Mouse (Mus musculus) thymus, adult 18-20 months (tissue): ENCODE results near the gene Cdc6.
"Not testable (repeated sequence)": the region's sequence is repeated elsewhere in the genome, so short reads cannot be mapped to it uniquely, and the experiment has no call there.

Experiments
- DNase-seq, 2 experiments: peaks; one replicate each; pipeline ENCODE4 v3.0.0; 2022; ENCODE audit warnings: mixed read lengths in 2 of 2

Gene Cdc6

DNA sequence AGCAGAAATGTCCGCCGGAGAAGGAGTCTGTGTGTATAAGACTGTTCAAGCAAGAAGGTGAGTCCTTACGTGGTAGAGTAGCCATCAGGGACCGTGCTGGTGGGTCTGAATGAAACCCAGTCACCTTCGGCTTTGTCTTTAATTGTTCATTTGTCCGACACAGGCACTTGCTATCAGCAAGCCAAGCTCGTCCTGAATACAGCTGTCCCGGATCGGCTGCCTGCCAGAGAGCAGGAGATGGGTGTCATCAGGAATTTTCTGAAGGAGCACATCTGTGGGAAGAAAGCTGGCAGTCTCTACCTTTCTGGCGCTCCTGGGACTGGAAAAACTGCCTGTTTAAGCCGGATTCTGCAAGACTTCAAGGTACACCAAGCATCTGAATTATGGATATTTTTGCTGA, 2.8 kb downstream of the Cdc6 start:
- DNase-seq, result no peak

DNA sequence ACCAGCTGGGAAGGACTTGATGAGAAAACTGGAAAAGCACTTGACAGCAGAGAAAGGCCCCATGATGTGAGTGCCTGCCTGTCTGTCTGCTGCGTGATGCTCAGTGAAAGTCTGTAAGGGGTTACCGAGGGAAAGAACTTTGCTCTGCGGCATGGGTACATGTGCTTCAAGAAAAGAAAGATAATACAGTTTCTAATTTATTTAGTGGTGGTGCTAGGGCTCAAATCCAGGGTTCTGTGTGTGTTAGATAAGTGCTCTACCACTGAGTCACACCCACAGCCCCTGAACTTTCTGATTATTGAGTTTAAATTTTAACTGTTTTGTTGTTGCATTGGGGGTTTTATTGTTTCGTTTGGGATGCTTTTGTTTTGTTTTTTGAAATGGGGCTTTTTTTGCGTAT, 3.9 kb downstream of the Cdc6 start:
- DNase-seq, result no peak

DNA sequence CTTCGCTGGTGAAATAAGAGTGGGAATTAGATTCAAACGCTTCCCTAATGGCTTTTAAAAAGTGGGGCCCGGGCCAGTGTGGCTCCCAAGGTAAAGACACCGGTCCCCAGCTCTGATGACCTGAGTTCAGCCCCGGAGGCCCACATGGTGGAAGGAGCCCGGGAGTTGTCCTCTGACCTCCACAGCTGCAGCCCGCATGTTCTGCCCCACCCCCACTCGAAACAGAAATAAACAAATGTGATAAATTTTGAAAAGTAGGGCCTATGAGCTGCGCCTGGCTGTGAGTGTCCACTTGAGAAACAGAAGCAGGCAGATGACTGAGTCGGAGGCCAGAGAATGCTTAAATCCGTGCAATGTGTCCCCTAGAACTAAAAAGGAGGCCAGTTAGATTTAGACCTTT, 6.6 kb downstream of the Cdc6 start:
- no peak for DNase-seq

DNA sequence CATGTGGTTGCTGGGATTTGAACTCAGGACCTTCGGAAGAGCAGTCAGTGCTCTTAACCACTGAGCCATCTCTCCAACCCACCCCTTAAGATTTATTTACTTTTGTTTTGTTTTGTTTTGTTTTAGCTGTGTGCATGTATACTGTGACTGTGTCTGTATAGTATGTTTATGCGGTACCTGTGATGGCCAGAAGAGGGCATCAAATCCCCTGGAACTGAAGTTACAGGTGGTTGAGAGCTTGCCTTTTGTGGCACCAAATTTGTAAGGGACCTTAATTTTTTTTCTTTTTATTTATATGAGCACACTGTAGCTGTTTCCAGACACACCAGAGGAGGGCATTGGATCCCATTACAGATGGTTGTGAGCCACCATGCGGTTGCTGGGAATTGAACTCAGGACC, 8.8 kb downstream of the Cdc6 start:
- DNase-seq, result not testable (repeated sequence)

DNA sequence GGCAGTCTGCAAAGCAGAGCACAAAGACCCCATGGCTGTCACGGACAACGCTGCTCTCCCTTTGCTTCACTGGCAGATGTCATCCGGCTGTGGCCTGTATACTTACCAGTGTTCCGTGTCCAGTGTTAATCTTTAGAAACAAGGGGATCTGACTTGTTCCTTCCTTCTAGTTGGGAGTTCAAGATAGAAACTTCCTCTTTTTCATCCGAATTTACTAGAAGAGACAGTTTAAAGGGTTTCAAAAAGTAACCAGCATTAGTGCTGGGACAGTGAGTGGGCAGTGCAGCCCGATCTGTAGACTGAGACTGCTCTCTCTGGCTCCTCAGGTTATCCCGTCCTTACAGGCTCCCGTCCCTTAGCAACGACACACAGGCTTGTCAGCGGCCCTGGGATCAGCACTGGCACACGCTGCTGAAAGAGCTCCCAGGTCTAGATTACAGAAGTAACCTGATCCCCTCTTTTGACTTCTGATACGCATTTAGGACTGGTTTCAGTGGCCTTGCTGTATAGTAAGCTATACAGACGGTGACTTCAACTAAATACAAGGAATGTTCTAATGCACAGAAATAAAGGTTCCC, 9.9 kb downstream of the Cdc6 start:
- no peak for DNase-seq

DNA sequence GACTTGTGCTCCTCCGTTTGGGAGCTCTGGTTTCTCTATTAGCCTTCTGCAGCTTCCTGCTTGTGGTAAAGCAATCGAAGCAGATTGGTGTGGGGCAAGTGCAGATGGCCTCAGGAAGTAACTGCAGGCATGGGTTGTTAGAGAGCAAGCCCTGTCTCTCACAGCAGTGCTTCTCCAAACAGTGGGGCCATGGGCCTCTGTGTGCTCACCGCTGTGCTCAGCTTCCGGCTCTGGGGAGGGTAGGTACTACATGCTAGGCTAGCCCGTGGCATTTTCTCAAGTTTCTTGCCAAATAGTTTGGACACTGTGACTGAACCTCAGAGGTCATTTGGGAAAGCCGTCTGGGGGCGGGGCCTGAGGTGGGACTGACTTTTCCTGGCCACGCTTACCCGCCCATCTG, 10.6 kb downstream of the Cdc6 start:
- no peak for DNase-seq

DNA sequence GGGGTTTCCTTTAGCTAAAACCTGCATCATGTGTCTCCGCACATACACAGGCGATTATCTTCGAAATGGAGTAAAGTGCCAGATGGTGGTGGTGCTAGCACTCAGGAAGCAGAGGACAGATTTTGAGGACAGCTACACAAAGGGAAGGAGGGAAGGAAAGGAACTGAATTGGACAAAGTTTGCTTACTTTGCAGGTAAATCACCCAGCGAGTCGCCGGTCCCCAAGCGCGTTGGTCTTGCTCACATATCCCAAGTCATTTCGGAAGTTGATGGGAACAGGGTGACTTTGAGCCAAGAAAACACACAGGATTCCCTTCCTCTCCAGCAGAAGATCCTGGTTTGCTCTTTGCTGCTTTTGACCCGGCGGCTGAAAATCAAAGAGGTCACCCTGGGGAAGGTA, 11.4 kb downstream of the Cdc6 start:
- no peak for DNase-seq

DNA sequence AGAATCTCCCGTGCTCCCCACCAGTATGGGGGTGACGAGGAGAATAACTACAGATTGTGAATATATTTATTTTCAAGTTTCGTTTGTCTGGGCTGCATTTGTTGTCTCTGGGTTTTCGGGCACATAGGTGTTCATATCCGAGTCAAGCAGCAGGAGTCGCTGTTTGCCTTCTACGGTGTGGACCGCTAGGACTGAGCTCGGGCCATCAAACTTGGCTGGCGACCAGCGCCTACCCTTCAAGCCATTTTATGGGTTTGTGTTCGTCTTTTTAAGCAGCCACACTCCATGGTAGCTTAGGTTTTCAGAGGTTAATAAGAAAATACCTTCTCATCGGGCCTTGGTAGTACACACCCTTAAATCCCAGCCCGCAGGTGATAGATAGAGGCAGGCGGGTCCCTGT, 14.2 kb downstream of the Cdc6 start:
- DNase-seq, result not testable (repeated sequence)

DNA sequence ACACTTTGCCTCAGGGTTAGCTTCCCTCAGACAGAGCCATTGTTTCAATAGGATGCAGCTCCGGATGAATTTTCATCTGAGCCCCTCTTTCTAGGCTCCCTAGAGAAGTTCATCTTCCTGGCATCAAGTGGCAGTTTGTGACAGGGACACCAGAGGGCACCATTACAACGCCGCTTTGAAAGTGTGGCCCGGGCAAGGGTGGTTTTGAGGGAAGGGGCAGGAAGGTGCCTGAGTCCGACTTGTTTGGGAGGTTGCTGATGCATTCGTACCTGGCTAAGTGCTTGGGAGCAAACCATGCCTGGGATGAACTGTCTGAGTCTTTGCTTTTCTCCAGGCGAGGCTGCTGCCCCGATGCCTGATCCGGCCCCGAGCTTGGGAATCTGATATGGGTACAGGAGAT, 14.7 kb downstream of the Cdc6 start:
- DNase-seq, result not testable (repeated sequence)

DNA sequence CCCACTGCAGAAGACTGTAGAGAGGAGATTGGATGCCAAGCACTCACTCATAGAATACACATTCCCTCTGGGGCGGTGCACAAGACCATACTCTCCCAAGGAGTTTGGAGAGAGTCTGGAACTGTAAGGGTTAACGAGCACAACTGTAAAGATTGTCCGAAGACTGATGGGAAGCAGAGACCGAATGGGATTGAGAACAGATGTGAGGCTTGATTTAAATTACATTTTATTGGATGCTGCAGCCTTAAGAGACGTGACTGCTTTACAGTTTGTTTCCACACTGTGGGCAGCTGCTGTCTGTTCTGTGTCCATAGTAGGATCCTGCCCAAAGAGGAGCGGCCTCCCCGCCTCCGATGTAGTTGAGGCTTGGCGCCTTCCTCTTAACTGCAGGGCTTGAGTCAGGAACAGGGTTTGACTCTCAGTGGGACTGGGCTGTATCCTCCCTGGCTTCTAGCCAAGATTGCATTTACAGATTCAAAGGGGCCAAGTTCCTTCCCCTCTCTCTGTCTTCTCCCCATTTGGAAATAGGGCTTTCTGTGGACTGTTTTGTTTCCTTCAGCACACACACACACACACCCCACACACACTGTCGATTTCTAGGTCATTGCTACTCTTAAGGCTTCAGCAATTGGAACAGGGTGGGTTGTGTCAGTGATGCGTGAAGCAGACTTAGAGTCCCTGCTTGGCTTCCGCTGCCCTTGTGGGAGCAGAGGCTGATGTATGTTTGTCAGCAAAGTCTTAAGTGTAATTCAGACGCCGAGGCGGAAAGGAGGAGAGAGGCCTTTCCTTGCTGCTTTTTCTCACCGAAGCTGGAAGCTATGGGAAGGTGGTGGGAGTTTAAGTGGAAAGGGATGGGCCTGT, 15.5 kb downstream of the Cdc6 start:
- not testable (repeated sequence) for DNase-seq

DNA sequence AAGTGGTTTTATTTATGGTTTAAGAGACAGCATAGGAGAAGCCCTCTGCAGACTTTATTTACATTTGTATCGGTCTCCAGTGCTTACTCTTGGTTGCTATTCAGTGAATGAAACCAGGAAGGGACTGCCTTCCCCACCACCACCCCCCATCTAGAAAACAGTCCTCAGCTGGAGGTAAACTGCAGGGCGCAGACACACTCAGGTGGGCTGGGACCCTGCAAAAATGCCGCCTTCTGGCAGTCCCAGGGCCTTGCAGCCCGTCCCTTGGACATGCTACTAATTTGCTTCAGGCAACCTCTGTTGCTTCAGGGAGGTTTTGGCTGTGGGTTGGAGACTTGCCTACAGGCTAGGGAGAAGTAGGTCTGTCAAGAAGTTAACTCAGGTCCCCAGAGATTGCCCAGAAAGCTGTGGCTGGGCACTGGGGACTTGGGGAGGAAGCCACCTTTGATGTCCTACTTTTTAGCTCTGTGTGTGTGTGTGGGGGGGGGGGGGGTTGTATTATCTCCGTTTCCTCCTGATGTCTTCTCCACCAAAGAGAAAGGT, 17.1 kb downstream of the Cdc6 start:
- no peak for DNase-seq

DNA sequence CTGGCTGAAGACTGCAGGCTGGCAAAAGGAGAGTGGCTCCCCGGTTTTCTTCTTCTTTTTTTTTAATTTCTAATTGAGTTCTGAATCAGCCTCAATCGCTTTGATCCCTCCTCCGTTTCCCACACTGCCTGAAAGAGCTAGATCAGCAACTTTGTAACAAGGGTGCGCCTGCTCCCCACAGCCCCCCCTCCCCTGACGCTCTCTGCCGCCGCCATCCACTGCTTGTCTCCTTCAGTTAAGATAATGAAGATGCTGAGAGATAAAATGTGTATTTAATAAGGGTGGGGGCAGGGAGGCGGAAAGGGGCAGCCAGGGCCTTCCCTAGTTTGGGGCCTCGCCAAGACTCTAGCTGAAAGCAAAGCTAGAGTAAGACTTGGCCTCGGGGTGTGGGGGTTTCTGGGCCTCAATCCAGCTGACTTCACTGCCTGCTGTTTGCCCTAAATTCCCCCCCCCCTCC, 17.7 kb downstream of the Cdc6 start:
- DNase-seq, result no peak

DNA sequence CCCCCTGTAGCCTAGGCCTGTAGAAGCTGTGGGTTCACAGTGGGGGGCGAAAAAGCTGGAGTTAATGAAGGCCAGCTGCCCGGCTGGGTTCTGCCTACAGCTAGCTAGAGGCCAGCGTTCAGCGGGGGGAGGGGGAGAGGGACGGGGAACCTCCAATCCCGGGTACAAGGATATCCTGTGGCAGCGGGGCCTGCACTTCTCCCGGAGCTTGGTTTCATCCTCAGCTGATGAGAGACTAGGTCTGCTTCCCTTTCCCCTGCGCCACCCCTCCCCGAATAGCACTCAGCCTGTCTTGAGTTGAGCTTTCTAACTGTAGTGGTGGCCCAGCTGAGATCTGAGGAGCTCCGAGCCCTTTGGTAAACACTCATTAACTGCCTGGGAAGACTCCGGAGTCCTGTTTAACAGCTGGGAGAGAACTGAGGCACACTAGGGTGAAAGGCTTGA, 18.3 kb downstream of the Cdc6 start:
- DNase-seq, result no peak

DNA sequence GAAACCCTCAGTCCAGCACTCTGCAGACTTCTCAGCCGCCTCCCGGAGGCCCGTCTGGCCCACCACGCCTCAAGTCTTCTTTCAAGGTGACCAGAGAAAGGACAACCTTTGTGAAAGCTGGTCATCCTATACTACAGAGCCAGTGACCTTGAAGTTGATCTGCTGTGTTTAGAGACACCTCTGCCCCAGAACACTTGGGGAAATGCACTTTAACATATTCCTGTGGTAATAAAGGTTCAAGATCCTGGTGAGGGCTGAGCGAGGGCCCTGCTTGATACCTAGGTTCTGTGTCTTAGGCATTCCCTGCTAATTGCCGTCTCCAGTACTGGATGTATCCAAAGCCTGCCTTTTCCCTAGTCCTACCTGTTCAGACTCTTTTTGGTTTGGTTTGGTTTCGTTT, 19.0 kb downstream of the Cdc6 start:
- DNase-seq, result no peak

DNA sequence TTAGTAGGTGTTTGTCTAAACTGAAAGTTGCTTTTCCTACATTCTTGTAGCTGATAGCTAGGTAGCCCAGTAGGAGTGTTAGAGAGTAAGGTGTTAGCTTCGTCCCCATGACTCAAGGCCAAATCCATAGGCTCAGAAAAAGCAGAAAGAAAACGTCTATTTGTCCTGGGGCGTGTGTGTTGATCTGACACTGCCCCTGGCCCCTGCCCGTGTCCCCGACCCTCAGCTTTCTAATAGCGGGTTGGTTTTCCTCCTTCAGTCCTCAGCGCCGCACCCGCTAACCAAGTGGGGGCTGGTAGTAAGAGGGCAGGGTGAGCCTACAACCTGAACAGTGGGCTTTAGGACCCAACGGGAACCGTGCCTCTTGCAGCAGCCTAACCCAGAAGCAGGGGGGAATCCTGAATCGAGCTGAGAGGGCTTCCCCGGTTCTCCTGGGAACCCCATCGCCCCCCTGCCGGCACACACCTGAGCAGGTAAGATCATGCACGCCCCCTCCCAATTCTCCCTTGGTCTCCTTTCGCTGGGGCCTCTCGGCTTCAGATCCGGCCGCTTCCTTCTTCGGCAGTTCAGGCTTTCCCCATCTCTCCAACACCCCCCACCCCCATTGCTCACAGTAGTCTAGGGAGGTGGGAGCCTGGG, 20.0 kb downstream of the Cdc6 start, which contains the start of gene Rara:
Gene Rara, plus strand, starts transcription at position 381 of the 639 bp plus-strand sequence.
- no peak for DNase-seq

DNA sequence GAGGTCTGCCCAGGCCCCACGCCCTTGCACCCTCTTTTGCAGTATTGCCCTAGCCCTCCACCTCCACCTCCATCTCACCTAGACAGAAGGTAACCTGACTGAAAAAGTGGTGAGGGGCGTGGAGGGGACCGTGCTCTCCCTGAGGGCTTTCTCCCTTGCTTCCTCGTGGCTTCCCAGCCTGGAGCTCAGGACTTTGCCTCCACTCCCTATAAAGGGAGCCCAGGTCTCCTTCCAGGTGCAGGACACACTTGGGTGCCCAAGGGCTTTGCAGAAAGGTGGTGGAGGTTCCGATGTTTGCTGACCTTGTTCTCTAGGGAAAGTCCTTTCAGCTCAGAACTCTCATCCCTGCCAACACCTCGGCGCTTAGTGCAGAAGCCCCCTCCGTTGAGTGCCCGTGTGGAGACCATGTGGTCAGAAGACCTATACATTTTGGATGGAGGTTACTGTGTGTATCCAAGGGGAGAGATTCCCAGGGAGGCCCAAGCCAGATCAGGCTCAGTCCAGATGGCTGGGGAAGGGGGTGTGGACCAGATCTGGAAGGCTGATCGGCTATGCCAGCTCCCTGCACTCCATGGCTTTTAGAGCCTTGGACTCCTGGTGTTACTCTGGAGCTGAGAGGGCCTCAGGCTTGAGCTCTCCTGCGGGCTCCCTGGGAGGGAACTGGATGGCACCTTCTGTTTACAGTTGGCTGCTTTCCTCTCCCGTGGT, 20.7 kb downstream of the Cdc6 start:
- no peak for DNase-seq

DNA sequence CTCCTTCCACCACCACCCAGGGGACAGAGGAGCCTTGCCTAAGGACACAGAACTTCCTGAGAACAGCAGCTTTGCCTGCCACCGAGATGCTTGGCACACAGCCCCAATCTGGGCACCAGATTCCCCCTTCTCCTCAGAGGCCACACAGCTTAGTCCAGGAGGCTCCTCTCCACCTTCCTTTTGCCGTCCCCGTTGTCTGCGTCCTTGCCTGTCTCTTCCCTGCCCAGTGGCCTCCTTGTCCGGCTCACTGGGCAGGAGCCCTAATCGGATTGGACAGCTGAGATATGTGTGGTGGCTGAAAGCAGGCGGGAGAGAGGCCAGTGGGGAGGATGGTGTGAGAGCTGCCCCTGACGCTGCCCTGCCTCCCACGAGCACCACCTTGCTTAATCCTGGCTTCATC, 21.9 kb downstream of the Cdc6 start:
- DNase-seq, result no peak

DNA sequence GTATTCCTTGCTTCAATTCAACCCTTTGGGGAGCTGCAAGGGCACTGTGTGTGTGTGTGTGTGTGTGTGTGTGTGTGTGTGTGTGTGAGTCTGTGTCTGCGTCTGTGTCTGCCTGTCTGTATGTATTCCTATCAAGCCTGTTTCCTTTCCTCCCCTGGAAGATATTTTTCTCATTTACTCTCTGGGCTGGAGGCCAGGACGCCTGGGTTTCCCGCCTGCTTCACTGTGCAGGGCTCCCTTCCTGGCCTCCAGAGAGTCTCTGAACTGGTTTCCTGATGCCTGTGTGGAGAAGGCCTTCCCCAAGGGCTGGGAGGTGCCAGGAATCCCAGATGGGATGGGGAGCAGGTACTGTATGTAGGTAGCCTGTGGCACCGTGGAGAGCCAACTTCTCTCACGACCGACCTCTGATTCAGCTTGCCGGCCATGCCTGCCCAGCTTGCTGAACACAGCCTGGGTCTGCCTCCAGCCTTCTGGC, 22.6 kb downstream of the Cdc6 start:
- DNase-seq, result no peak

DNA sequence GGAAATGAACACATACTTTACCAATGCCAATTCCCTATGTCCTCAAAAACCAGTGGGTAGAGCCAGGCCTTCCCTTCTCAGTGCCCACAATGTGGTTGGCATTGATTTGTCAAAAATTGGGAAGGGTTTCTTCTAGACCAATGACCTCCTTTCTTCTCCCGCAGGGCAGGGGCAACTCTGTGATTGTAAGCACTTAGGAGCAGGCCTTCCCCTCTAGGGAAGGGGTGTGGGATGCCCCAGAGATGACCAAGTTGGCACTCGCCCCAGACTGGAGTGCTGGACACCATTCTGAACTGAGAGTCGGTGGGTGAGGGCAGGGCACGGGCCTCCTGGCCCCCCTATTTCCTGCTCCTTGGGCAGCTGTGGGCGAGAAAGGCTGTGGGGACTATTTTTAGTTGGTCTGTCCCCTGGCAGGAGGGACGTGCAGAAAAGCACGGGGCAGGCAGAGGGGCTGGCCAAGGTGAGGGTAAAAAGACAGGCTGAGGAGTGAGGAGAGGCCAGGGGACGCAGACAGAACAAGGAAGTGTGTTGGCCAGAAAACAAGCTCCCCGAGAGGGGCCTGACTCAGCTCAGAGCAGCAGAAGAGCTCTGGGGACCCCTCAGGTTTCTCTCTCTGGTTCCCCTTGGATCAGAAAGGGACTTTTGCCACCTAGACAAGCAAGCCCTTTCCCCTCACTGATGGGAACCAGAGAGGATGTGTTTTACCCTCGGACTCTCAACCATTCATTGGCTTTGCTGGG, 23.3 kb downstream of the Cdc6 start:
- no peak for DNase-seq

DNA sequence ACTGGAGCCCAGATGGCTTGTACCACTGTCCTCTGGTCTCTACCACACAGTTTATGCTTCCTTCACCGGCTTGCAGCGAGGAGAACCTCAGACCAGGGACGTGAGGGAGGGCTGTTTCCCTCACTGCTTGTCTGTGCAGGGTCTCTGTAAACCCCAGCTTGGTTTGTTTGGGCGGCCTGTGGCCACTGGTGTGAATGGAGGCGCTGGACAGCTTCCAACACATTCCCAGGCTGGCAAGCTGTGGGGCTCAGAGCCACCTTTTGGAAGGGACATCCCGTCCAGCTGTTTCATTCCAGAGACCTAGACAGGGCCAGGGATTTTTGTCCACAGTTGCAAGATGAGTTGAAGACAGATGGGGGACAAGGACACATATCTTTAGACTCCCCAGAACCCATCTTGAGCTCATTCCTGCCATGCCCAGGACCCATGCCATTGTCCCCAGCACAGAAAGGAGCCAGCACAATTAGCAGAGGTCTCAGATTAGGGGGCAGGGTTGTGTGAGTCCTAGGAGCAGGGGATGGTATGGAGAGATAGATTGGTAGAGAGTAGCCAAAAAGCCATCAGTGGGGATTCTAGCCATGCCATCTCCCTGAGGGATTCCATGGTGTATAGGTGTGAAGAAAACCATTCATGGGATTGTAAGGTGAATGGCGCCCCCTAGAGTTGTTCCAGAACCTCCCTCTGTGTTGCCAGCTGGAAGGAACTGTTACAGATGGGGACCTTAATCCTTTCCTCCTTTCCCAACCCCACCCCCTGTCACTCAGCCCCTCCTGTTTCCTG, 24.1 kb downstream of the Cdc6 start:
- no peak for DNase-seq
